Mouse (Mus musculus): Measurements from ENCODE around the gene Gm21173. TPM values are rescaled to one million over a fixed set of nuclear protein-coding genes. Genes with fewer than 3 reads are reported as not detected.

The Gm21173 gene
- polyA plus RNA-seq (2014; fragmentation: Illumina TruSeq; extraction: RNeasy Lipid Tissue Mini Kit (QIAGEN cat#74804); ENCODE audit: low read depth, low replicate concordance), result not detected

DNA sequence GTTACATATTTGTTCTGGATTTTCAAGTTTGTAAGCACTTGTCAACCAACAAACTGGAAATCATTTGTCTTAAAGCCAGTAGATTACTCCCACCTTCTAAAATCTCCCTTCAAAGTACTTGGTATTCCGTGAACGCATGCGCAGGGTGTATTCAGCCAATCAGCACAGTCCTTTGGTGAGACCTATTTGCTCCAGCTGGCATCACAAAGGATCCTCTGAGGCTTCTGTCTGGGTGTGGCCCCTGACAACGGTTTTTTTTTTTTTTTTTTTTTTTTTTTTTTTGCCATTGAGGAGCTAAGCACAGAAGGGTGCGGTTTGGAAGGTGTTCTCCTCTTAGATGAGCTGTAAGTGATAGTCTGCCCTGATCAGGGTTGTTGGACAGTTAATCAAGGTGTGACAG lies at the start of gene Gm21173:
TSS of gene Gm21173 (plus strand) at position 301 of the 400 bp plus-strand sequence.

Data from adipose tissue, adult 10 weeks (tissue).